Mouse (Mus musculus): ENCODE data around the gene Cul7. TPM values are rescaled to one million over a fixed set of nuclear protein-coding genes. Genes with fewer than 3 reads are reported as not detected.

Cul7 gene
- polyA plus RNA-seq, 1 experiment = 15.4 TPM

GRCm38 (mm10) chr17:46713849-46714248 is 63.7 kb downstream of the Cul7 start:
- Histone ChIP-seq H3K27ac (ENCODE audit: insufficient read depth, low read depth, low read length) (no peak overlapping the region), H3K4me3 (ENCODE audit: insufficient read depth, low read length) (no peak overlapping the region), H3K4me1 (ENCODE audit: control insufficient read depth, insufficient read depth, low read length) (peaks cover 8% of the 10 kb centered on the region; the same call in 1 of the 2 replicates)
- TF ChIP-seq POLR2A (IDR thresholded peaks at IDR 0.05; ENCODE audit: borderline replicate concordance, low read depth, low read length) = no peak
- TF ChIP-seq CTCF (IDR thresholded peaks at IDR 0.05; ENCODE audit: low read depth, low read length) = no peak

Other genes starting within 250 kb of the Cul7 start
- not detected in 2 replicates for gene Crip3, start 221.4 kb upstream of the Cul7 start, polyA plus RNA-seq (2012; ENCODE audit: insufficient read depth, insufficient read length, missing spikeins)
- gene Slc22a7, start 211.9 kb upstream of the Cul7 start, polyA plus RNA-seq (2012; ENCODE audit: insufficient read depth, insufficient read length, missing spikeins) = not detected in 2 replicates
- gene Ttbk1, start 162.7 kb upstream of the Cul7 start, polyA plus RNA-seq (2012; ENCODE audit: insufficient read depth, insufficient read length, missing spikeins) = not detected in 2 replicates
- gene Dnph1, start 153.6 kb upstream of the Cul7 start, polyA plus RNA-seq (2012; ENCODE audit: insufficient read depth, insufficient read length, missing spikeins) = 5.7 and 9.0 TPM in 2 replicates
- gene Cul9, start 103.9 kb upstream of the Cul7 start, polyA plus RNA-seq (2012; ENCODE audit: insufficient read depth, insufficient read length, missing spikeins) = 27.7 and 46.3 TPM in 2 replicates
- gene Srf, start 94.2 kb upstream of the Cul7 start, polyA plus RNA-seq (2012; ENCODE audit: insufficient read depth, insufficient read length, missing spikeins) = 28.9 and 44.2 TPM in 2 replicates
- 0.43 and 0.56 TPM in 2 replicates for gene Ptk7, start 20.8 kb upstream of the Cul7 start, polyA plus RNA-seq (2012; ENCODE audit: insufficient read depth, insufficient read length, missing spikeins)
- gene Klc4, start 4.3 kb upstream of the Cul7 start, polyA plus RNA-seq (2012; ENCODE audit: insufficient read depth, insufficient read length, missing spikeins) = 45.3 and 48.8 TPM in 2 replicates
- 38.2 and 39.9 TPM in 2 replicates for gene Mrpl2, start 4.1 kb upstream of the Cul7 start, polyA plus RNA-seq (2012; ENCODE audit: insufficient read depth, insufficient read length, missing spikeins)
- 25.8 and 27.7 TPM in 2 replicates for gene Rrp36, start 24.0 kb downstream of the Cul7 start, polyA plus RNA-seq (2012; ENCODE audit: insufficient read depth, insufficient read length, missing spikeins)
- 69.3 and 70.9 TPM in 2 replicates for gene Mea1, start 28.5 kb downstream of the Cul7 start, polyA plus RNA-seq (2012; ENCODE audit: insufficient read depth, insufficient read length, missing spikeins)
- gene Klhdc3, start 30.6 kb downstream of the Cul7 start, polyA plus RNA-seq (2012; ENCODE audit: insufficient read depth, insufficient read length, missing spikeins) = 50.3 and 52.9 TPM in 2 replicates
- gene Ppp2r5d, start 54.8 kb downstream of the Cul7 start, polyA plus RNA-seq (2012; ENCODE audit: insufficient read depth, insufficient read length, missing spikeins) = 34.4 and 38.2 TPM in 2 replicates
- gene Pex6, start 61.1 kb downstream of the Cul7 start, polyA plus RNA-seq (2012; ENCODE audit: insufficient read depth, insufficient read length, missing spikeins) = 26.6 and 27.8 TPM in 2 replicates
- 1.2 TPM in 1 of 2 replicates, not detected in the other for gene Gnmt, start 78.8 kb downstream of the Cul7 start, polyA plus RNA-seq (2012; ENCODE audit: insufficient read depth, insufficient read length, missing spikeins)
- 134 and 146 TPM in 2 replicates for gene Cnpy3, start 101.9 kb downstream of the Cul7 start, polyA plus RNA-seq (2012; ENCODE audit: insufficient read depth, insufficient read length, missing spikeins)
- gene Ptcra, start 113.4 kb downstream of the Cul7 start, polyA plus RNA-seq (2012; ENCODE audit: insufficient read depth, insufficient read length, missing spikeins) = not detected in 2 replicates
- gene 2310039H08Rik, start 122.3 kb downstream of the Cul7 start, polyA plus RNA-seq (2012; ENCODE audit: insufficient read depth, insufficient read length, missing spikeins) = 6.1 and 7.2 TPM in 2 replicates
- gene Rpl7l1, start 132.3 kb downstream of the Cul7 start, polyA plus RNA-seq (2012; ENCODE audit: insufficient read depth, insufficient read length, missing spikeins) = 75.3 and 83.5 TPM in 2 replicates
- gene Bicral, start 208.1 kb downstream of the Cul7 start, polyA plus RNA-seq (2012; ENCODE audit: insufficient read depth, insufficient read length, missing spikeins) = 11.3 and 11.8 TPM in 2 replicates
- gene Tbcc, start 240.3 kb downstream of the Cul7 start, polyA plus RNA-seq (2012; ENCODE audit: insufficient read depth, insufficient read length, missing spikeins) = 11.4 and 13.6 TPM in 2 replicates